Mouse (Mus musculus) kidney, adult 2 months (tissue): ENCODE data around the gene Trim26. TPM values are rescaled to one million over a fixed set of nuclear protein-coding genes. Genes with fewer than 3 reads are reported as not detected.

Experiments
- DNase-seq: peaks from one replicate; pipeline ENCODE4 v3.0.0; 2021
- H3K27ac ChIP-seq: fragments of 200-500 bp; 2 replicates; pipeline ENCODE4 v1.5.1; 2012; ENCODE audit warnings: low read depth, low read length, control low read depth, inconsistent platforms; ENCODE audit not compliant: insufficient read depth
- H3K27me3 ChIP-seq: fragments of 200-500 bp; replicated peaks from 2 replicates; pipeline ENCODE4 v1.6.1; 2012; ENCODE audit warnings: mild to moderate bottlenecking, moderate library complexity, low read length, inconsistent platforms; ENCODE audit not compliant: control insufficient read depth, insufficient read depth
- H3K36me3 ChIP-seq: fragments of 200-500 bp; 2 replicates; pipeline ENCODE4 v1.6.1; 2012; ENCODE audit warnings: mild to moderate bottlenecking, moderate library complexity, low read length, inconsistent platforms; ENCODE audit not compliant: control insufficient read depth, insufficient read depth
- H3K4me1 ChIP-seq: fragments of 200-500 bp; 2 replicates; pipeline ENCODE4 v1.6.1; 2011; ENCODE audit warnings: low read length; ENCODE audit not compliant: control insufficient read depth, insufficient read depth
- H3K4me3 ChIP-seq: fragments of 200-500 bp; 2 replicates; pipeline ENCODE4 v1.5.1; 2011; ENCODE audit warnings: mild to moderate bottlenecking, low read depth, low read length, control low read depth; ENCODE audit not compliant: insufficient read depth
- CTCF ChIP-seq: fragments of 200-500 bp; conservative IDR thresholded peaks from 2 replicates; pipeline ENCODE4 v1.5.1; 2011; ENCODE audit warnings: low read depth, mild to moderate bottlenecking, control low read depth, low read length, moderate library complexity, mixed read lengths; ENCODE audit not compliant: insufficient read depth, insufficient read length
- POLR2A ChIP-seq: fragments of 200-500 bp; IDR thresholded peaks from one replicate; pipeline ENCODE4 v1.6.1; 2011; ENCODE audit warnings: low read depth, low read length, control low read depth
- WGBS: fragments of 180-500 bp; shearing (Covaris S2); methylation state at CpG from one replicate; pipeline ENCODE4 v1.1.7; 2018; 5-methylcytosine and 5-hydroxymethylcytosine counted together
- polyA plus RNA-seq: library from polyadenylated mRNA; depleted of rRNA; stranded (reverse); fragments of >200 nt; gene quantifications from 2 replicates; pipeline ENCODE4 v1.2.3, GENCODE M21; 2012

The Trim26 gene
- polyA plus RNA-seq, 1 experiment, result 30.4 TPM

GRCm38 (mm10) chr17:36849992-36850391, 13.1 kb downstream of the Trim26 start:
- Histone ChIP-seq H3K27ac (no peak overlapping the region), H3K4me3 (no peak overlapping the region), H3K36me3 (peaks cover 3% of the 10 kb centered on the region; the same call in 1 of the 2 replicates), H3K27me3 (no peaks in the 10 kb centered on the region), H3K4me1 (no peaks in the 10 kb centered on the region)
- DNase-seq, result no peak
- WGBS, result 90% methylated on average over 2 of the region's 2 CpGs
- TF ChIP-seq POLR2A (no peak), CTCF (no peak)

- H3K4me1 ChIP-seq, result no peaks in the 10 kb centered on the region
- no peak overlapping the region for H3K27ac ChIP-seq
- TF ChIP-seq CTCF (no peak), POLR2A (no peak)
- 64% methylated on average over 5 of the region's 5 CpGs for WGBS
- peaks cover 4% of the 10 kb centered on the region; the same call in 1 of the 2 replicates for H3K36me3 ChIP-seq
- no peak overlapping the region for H3K4me3 ChIP-seq
- H3K27me3 ChIP-seq, result no peaks in the 10 kb centered on the region
- no peak for DNase-seq
Observed at GRCm38 (mm10) chr17:36851200-36851599, 14.3 kb downstream of the Trim26 start.

GRCm38 (mm10) chr17:36851627-36852026, 14.7 kb downstream of the Trim26 start:
- Histone ChIP-seq H3K27ac (no peak overlapping the region), H3K4me3 (no peak overlapping the region), H3K27me3 (no peaks in the 10 kb centered on the region), H3K4me1 (no peaks in the 10 kb centered on the region), H3K36me3 (peaks cover 5% of the 10 kb centered on the region; the same call in 1 of the 2 replicates)
- DNase-seq, result no peak
- WGBS, result 86% methylated on average over 5 of the region's 5 CpGs
- TF ChIP-seq CTCF (no peak), POLR2A (no peak)

GRCm38 (mm10) chr17:36855484-36855883, 18.6 kb downstream of the Trim26 start:
- 95% methylated on average over 3 of the region's 3 CpGs for WGBS
- no peaks in the 10 kb centered on the region for H3K27me3 ChIP-seq
- no peak for TF ChIP-seq CTCF
- TF ChIP-seq POLR2A, result no peak

GRCm38 (mm10) chr17:36856236-36856635, 19.3 kb downstream of the Trim26 start:
- 92% methylated on average over 4 of the region's 4 CpGs for WGBS
- Histone ChIP-seq H3K27ac (no peak overlapping the region), H3K4me3 (no peak overlapping the region), H3K4me1 (0 out of 2 replicates have a peak, but pooled peaks cover 2% of the 10 kb centered on the region), H3K27me3 (no peaks in the 10 kb centered on the region), H3K36me3 (peaks cover 6% of the 10 kb centered on the region)
- TF ChIP-seq POLR2A, result no peak
- no peak for TF ChIP-seq CTCF
- no peak for DNase-seq

More at GRCm38 (mm10) chr17:36855484-36855883, 18.6 kb downstream of the Trim26 start:
- Histone ChIP-seq H3K36me3 (peaks cover 6% of the 10 kb centered on the region), H3K27ac (no peak overlapping the region), H3K4me3 (no peak overlapping the region), H3K4me1 (no peaks in the 10 kb centered on the region)
- DNase-seq, result no peak

- TF ChIP-seq POLR2A (no peak), CTCF (no peak)
- 90% methylated on average over 3 of the region's 3 CpGs for WGBS
Observed at GRCm38 (mm10) chr17:36858181-36858580, 21.2 kb downstream of the Trim26 start.

GRCm38 (mm10) chr17:36861680-36862079, 24.7 kb downstream of the Trim26 start:
- TF ChIP-seq CTCF, result no peak
- TF ChIP-seq POLR2A, result no peak

More at GRCm38 (mm10) chr17:36858181-36858580, 21.2 kb downstream of the Trim26 start:
- H3K4me1 ChIP-seq, result 0 out of 2 replicates have a peak, but pooled peaks cover 4% of the 10 kb centered on the region
- no peak overlapping the region for H3K27ac ChIP-seq
- no peaks in the 10 kb centered on the region for H3K27me3 ChIP-seq
- no peak for DNase-seq
- peaks cover 4% of the 10 kb centered on the region for H3K36me3 ChIP-seq
- H3K4me3 ChIP-seq, result no peak overlapping the region

More at GRCm38 (mm10) chr17:36861680-36862079, 24.7 kb downstream of the Trim26 start:
- H3K4me1 ChIP-seq, result 0 out of 2 replicates have a peak, but pooled peaks cover 4% of the 10 kb centered on the region
- no peak overlapping the region for H3K4me3 ChIP-seq
- peaks cover 2% of the 10 kb centered on the region for H3K36me3 ChIP-seq
- 38% methylated on average over 2 of the region's 2 CpGs for WGBS
- H3K27me3 ChIP-seq, result no peaks in the 10 kb centered on the region
- no peak overlapping the region for H3K27ac ChIP-seq
- no peak for DNase-seq
